Mouse (Mus musculus) hematopoietic stem cell, adult 5-6 weeks (primary cell): ENCODE measurements around the gene Add3. TPM values are rescaled to one million over a fixed set of nuclear protein-coding genes. Genes with fewer than 3 reads are reported as not detected.

ENCODE experiments used
- ATAC-seq, 2 experiments: fragments of 125-278 bp in 1 of 2; replicated peaks in 1 of 2; 2 replicates each; pipeline ENCODE4 v1.8.0; 2016 to 2017; ENCODE audit warnings: inconsistent platforms in 2 of 2, mild to moderate bottlenecking in 2 of 2, moderate number of reproducible peaks in 2 of 2, low read depth in 1 of 2, moderate TSS enrichment in 1 of 2; ENCODE audit not compliant: low FRiP score in 2 of 2, poor library complexity in 2 of 2, severe bottlenecking in 2 of 2, insufficient read depth in 1 of 2, low TSS enrichment in 1 of 2
- total RNA-seq: library from RNA; stranded (forward); fragments of 172-1452, 232-1000 nt; gene quantifications from 2 replicates; pipeline ENCODE4 v1.2.3, GENCODE M21; 2017

Gene Add3
- total RNA-seq, 1 experiment from 2014 or later = 67.0 TPM

DNA sequence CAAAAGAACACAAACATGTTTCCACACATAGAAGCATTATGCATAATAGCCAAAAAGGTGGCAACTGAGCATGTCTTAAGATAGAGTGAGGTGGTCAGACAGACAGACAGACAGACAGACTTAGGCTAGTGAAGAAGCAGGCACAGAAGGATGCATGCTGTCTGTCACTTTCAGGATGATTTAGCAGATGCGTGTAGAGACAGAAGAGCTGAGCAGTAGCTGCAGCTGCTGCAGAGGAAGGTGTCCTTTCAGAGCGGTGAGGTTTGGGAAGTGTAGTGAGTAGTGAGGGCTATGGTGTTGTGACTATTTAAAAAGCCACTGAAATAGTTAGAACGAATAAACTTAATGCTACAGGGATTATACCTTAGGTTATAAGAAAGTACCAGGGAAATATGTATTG lies 13.9 kb downstream of the Add3 start:
- ATAC-seq = no peak

DNA sequence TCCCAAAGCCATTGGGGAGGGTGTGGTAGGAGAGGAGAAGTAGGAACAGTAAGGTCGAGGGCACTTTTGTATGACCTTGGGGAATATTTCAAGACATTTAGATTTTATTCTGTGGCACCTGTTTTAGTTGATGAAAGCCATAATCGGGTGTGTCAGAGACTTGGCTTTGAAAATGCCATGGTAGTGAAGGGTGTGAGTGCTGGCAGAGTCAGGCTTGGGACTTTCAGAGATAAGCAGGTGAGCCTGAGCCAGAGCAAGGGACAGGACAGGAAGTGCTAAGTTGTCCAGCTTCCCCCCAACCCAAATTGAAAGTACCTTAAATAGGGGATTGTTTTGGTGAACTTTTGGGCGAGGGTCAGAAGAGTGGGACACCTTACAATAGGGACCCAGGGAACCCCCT lies 16.1 kb downstream of the Add3 start:
- no peak for ATAC-seq

DNA sequence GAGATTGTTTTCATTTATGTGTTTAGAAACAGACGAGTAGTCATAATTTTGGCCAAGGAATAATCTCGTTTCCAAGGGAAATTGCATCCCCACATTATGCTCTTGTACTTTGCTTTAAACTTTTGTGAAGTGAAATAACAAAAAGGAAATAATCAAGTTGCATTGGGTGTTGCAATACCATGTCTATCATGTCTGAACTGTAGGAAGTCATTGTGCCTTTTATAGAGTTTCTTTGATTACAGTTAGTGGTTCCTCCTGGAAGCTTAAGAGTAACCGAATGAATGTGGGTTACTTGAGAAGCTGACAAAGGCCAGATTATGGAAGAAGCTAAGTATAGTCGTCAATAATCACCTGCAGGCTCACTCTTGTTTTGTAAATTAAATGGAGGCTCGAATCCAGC lies 16.9 kb downstream of the Add3 start:
- no peak for ATAC-seq

DNA sequence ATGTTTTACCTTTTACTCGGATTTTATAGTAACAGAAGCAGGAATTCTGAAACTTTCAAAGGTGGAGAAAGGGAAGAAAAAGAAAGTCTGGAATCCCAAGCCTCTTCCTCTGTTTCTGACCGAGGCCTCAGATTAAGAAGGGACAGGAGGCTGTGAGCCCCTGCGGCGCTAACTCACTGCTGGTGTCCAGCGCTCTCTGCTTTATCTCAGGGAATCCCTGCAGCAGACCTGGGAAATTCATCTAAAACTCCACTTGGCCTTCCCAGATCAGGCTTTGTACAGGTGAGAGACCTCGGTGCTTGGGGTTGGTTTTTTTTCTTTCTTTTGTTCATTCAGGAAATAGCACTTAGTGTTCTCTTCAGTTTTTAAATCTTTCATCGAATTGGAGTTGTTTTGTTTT lies 19.1 kb downstream of the Add3 start:
- ATAC-seq = no peak

DNA sequence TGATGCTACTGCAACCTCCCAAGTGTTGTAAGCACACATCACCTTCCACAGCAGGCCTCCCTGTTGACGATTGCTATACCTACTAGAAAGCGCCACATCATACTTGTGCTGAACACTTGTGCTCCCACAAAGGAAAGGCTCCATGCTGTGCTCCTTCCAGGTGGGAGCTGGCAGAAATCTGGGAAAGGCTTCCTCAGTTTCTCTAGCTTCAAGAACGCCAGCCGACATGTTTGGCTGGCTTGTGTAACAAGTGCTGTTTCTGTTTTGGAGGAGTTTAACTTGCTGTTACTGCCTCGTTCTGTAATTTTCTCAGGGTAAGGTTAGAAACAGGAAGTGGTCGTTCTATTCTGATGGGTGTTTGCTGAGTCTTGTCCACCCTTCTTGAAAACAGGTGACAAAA lies 22.7 kb downstream of the Add3 start:
- ATAC-seq = peak; percentile 42 to 51; a peak in 2 of 4 replicates

DNA sequence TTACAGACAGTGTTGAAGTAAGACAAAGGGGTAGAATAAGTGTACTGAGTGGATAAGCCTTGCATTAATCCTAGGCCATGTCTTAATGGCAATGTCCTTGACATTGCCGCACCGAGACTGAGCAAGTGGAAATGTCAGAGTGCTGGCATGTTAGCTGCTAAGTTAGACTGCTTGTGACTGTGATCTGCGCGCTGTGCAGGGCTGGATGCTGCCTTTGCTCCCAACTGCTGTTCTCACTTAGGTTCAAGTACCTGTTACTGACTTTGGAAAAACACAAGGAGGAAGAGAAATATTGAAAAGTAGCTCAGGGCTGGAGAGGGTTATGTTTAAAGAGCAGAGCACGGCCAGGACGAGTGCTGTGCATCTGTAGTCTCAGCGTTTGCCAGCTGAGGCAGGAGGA lies 24.4 kb downstream of the Add3 start:
- ATAC-seq = no peak

DNA sequence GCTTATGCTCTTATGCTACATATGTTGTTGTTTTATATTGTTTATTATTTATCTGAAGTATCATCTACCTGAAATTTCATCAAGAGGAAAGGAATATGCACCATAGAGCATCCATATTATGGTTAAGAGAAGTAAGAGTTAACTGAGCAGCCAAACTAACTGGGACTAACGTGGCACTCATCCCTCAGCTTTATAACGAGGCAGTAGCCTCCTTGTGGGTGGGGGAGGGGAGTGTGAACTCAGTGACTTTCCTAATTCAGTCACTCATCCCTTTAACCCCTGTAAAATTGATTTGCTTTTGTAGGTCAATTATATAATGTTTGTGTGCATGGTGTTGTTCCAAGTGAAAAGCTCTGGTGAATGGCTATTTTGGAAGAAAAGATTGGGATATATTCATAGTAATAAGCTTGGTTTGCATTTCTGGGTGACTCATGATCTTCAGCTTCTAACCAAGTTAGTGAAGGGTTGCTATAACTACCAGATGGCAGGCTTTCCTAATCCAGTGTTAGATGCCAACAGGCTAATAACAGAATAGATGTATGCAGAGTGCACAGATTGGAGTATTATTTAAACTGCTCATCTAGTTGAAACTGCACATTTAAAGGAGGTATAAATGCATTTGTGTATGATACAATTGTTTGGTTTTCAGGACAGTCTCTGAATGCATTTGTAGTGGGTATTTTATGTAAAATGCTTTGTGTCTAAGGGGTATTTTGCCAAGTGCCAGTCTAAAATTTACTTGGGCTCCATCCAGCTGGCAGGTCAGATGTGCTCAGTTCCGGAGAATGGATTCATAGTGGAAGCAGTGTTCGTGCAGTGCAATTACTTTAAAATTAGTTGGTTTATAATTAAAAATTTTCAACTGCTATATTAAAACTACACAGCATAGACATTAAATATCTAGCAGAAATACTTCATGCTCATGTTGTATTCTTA lies 25.3 kb downstream of the Add3 start:
- ATAC-seq = no peak

DNA sequence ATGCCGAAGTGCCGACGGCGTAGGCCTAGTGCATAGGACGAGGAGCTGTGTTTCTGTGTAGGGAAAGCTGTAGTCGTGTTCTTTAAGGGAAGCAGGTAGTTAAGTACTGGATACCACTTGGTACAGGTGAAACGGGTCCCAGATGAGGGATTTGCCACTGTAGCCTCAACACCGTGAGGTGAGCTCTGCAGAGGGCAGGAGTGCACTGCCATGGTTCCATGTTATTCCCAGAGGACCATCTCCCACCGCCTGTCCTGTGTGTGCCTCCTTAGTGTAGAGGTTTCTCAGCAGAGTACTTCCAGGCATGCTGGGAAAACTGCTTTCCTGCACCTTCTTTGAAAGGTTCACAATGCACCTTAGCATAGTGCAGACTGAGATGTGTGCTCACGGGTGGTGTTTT lies 26.1 kb downstream of the Add3 start:
- no peak for ATAC-seq

DNA sequence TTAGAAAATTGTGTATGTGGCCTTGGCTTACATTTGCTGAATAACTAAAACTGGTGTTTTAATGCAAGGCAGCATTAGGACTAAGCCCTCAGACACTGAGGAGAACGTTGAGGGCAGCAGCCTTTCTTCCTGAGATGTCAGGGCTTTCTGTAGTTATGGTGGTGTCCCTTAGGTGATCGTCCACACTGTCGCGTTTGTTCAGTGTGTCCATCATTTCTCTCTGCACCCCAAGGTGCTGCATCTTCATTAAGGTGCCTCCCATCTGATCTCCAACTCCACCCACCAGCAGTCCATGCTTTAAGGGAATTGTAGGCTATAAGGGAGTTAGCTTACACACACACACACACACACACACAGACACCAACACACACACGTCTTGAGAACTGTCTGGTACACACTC lies 28.3 kb downstream of the Add3 start:
- ATAC-seq = no peak

DNA sequence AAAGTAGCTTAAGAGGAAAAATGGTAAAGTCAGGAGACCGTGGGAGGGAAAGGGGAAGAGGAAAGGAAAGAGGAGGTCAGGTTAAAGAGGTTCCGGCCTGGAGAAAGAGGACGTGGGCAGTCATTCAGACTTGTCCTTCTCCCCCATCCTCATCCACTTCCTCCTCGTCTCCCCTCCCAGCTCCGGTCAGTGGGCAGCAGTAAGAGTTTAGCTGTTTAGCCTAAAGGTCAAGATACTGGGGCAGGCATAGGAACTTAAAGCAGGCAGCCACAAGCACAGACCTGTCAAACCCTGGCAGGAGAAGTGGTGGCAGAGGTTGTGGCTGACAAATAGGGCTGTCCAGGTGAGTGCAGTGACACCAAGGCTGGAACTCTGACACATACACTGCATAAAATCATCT lies 30.4 kb downstream of the Add3 start:
- ATAC-seq = no peak

DNA sequence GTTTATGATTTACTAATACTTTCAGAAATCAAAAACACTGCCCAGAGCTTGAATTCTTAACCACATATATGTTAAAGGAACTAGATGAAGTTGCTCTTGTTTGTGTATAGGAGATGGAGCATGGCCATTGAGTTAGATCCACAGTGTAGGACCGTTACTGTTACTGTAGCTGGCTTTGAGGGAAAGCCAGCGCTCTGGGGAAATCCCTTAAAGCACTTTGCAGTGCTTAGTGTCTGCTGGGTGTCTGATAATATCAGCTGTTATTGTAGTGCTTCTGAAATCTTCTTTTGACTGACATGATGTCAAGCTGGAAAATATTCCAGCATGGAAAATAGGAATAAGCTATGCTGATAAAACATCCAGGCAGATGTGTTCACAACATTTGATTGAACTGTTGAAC lies 33.8 kb downstream of the Add3 start:
- ATAC-seq = no peak

DNA sequence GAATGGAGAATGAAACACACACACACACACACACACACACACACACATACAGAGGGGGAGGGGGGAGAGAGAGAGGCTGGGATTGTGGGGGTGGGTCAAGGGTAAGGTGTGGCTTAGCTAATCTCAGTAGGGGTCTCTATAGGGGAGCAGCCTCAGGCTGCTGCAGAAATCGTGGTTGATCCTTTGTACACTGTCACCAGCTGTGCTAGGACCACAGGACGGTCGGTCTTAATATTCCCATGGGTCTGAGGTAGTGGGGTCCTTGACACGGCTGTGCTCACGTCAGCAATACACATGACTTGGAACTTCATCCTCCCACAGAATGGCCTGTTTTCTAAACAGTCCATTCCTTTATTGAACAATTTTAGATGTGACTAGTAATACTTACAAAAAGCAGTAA lies 35.3 kb downstream of the Add3 start:
- ATAC-seq = no peak

DNA sequence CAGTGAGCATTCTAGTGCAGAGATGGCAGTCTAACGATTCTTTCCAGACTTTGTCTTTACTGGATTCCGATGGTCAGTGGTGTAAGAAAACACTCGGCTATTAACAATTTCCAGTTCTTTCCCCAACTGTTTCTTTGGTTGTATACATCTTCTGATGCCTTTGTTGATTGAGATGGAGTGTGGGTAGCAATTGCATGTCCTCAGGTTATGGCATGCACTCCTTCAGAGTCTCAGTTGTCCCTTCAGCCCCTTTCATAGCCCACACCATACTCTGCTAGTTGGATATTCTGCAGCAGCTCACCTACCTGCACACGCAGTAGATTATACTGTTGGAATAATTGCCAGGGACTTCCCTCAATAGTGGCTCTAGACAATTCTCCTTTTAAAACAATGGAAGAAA lies 36.3 kb downstream of the Add3 start:
- no peak for ATAC-seq

DNA sequence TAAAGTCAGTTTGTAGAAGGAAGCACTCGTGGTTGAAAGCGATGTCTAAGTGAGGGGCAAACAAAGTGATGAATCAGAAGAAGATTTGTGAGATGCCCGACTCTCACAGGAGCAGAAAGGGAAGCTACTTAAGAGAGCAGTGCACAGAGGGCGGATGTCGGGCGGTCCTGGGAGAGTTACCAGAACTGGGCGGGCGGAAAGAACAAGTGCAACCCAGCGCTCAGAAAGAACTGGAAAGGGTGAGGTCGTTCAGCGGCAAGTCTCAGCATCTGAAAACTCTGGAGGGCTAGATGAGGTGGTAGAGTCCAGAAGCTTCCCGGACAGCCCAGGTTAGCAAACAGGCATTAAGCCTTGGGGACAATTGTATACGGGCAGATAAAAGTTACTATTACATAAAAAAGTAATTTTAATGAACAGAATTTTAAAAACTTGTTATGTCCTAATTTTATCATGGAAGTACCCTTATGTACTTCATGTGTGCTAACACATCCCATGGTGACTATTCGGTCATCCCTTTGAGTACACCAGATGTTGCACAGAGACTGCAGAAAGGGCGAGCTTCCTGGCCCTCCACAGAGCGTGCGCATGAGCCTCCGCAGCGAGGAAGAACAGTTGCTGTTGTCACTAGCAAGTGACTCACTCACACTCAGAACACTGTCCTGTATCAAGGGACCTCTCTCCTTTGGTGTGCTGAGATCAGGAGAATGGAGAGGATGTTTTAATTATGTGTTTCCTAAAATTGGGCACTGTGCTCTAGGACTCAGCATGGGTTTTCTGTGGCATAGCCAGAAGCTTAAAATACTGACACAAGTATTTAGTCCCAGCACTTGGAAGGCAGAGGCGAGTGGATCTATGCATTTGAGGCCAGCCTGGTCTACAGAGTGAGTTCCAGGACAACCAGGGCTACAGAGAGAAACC lies 38.6 kb downstream of the Add3 start:
- ATAC-seq = no peak

DNA sequence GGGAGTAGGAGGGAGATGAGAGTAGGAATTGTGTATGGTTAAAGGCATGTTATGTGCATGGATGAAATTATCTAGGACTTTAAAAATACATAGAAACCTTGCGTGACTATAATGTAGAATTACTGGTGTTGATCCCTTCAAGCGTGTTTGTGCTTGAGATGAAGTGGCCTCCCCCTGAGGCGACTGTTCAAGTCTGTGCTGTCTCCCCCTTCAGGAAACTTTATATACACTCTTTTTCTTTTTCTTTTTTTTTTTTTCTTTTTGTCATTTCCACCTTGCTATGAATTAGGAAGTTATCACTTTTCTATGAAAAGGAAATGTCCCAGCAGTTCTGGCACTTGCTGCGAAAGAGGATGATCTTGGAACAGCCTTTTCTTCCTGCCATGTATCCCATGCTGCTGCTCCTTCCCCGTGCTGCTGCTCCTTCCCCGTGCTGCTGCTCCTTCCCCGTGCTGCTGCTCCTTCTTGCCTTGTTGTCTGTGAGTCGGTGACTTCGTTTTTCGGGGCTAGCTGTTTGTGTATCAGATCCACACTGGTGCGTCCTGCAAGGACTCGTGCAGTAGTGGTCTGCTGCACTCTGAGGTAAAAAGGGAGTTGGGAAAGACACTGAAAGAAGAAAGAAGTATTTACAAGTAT lies 40.0 kb downstream of the Add3 start:
- no peak for ATAC-seq

DNA sequence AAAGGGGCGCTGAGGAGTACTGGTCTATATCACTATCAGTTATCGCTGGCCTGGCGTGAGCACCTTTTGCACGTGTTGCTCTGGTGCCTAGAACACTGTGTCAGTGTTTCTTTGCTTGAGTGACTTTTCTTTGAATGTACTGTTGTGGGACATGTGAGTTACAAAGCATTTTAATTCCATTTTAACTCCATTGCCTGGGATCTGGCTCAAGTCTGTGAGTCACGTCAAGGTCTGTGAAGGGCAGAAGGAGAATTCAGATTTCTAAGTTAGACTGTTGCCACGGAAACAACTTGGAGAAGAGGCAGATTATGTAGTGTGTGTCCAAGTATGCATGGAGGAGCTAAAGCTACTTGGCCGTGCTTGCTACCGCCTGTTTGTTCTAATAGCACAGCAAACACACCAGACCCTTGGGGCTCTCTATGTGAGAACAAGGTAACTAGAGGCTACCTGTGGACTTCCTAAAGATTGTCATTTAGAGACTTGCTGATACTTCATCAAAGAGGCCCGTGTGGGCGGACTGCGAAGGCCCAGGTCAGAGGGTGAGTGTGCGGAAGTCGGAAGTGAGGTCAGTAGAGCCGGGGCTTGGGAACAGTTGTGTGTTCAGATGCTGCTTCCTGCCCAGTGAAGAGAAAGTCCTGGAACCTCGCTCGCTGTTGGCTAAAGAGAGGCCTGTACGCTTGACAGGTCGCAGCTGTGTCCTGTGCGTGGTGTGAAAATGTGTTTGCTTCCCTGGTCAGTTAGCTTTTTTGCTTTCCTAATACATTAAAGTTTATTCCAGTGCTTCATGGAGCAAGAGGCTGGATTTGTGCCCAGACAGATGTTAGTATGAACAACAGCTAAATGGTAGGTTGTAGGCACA lies 41.0 kb downstream of the Add3 start:
- ATAC-seq = no peak

DNA sequence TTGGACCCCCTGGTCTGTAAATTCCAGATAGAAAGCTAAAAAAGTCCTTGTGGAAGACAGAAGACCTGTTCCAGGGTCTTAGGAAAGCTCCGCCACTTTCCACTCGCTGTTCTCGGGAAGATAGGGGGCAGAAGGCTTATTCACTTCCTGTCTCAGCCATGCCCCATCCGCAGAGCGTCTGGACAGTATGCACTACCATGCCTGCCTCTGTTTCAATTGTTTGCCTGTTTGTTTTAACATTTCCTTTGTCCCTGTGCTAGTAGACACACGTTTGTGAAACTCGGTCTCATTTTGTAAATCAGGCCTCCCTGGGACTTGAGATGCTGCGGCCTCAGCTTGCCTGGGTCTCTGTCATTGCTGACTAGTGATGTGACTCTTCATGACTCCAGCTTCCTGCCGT lies 43.4 kb downstream of the Add3 start:
- ATAC-seq = no peak
